ENCODE assay signal across 10 mouse cellular contexts in genomic region chr6:112823096-112823495, GRCm38 (mm10).
DNase-seq lines count a peak whose midpoint lies in the region; ATAC-seq and TF ChIP-seq lines count a peak whose summit lies in the region.
"Had no signal": no experiment of that assay in that cellular context is flagged by ENCODE, and none has a peak within 500 bp of the region (broad histone marks: within the 10 kb centered on the region; RNA-seq: fewer than 3 reads in every experiment).

No protein-coding gene starts in this region.

- H3K27ac ChIP-seq in midbrain, embryonic 15.5 days: 0 out of 2 replicates have a peak overlapping the region, but pooled peaks have one; percentile 4
- no peak overlapping the region for H3K27ac ChIP-seq in midbrain, embryonic 11.5 days (ENCODE audit: low read depth, low read length)
- H3K27ac ChIP-seq in forebrain, postnatal 0 days (ENCODE audit: low read depth, low read length): peak overlapping the region; percentile 71

- peaks cover 31% of the 10 kb centered on the region for H3K4me1 ChIP-seq in midbrain, embryonic 15.5 days
- H3K4me1 ChIP-seq in midbrain, embryonic 11.5 days (ENCODE audit: control insufficient read depth, insufficient read depth, low read length): peaks cover 6% of the 10 kb centered on the region
- H3K4me1 ChIP-seq in forebrain, postnatal 0 days (ENCODE audit: insufficient read depth): peaks cover 22% of the 10 kb centered on the region
- no peaks in the 10 kb centered on the region for H3K4me1 ChIP-seq in lung, adult 2 months (ENCODE audit: control insufficient read depth, insufficient read depth, low read length)

- no peak for DNase-seq in midbrain, embryonic 11.5 days (ENCODE audit: low spot score, missing footprints)
- DNase-seq in forebrain, postnatal 0 days: peak; percentile 77
- DNase-seq in layer of hippocampus, postnatal 36 days: peak; percentile 76 to 82
- peak; percentile 95 for DNase-seq in telencephalon, adult 2 months (ENCODE audit: low read depth, low spot score)
- DNase-seq in adipocyte (ENCODE audit: low spot score): no peak
- no peak for DNase-seq in lung, adult 2 months
- no peak for DNase-seq in gastrocnemius, postnatal 36 days
- DNase-seq: kidney, postnatal 36 days; retina, postnatal 1 day had no signal

- ATAC-seq in midbrain, embryonic 15.5 days (replicated peaks): no peak
- ATAC-seq in midbrain, embryonic 11.5 days (ENCODE audit: low FRiP score): no peak
- peak; percentile 73 for ATAC-seq in forebrain, postnatal 0 days

- no peaks in the 10 kb centered on the region for H3K27me3 ChIP-seq in midbrain, embryonic 15.5 days (replicated peaks)
- H3K27me3 ChIP-seq in midbrain, embryonic 11.5 days (ENCODE audit: control insufficient read depth, insufficient read depth, low read length): no peaks in the 10 kb centered on the region
- H3K27me3 ChIP-seq in forebrain, postnatal 0 days (ENCODE audit: insufficient read depth, low read length): no peaks in the 10 kb centered on the region

- 86% methylated on average over 6 of the region's 6 CpGs for WGBS in midbrain, embryonic 15.5 days
- WGBS in midbrain, embryonic 11.5 days: 90% methylated on average over 6 of the region's 6 CpGs
- 57% methylated on average over 6 of the region's 6 CpGs for WGBS in forebrain, postnatal 0 days
- 81% methylated on average over 6 of the region's 6 CpGs for WGBS in lung, adult 2 months

- H3K9ac ChIP-seq in midbrain, embryonic 15.5 days: no peak overlapping the region
- H3K9ac ChIP-seq in midbrain, embryonic 11.5 days (ENCODE audit: low read length): no peak overlapping the region
- H3K9ac ChIP-seq in forebrain, postnatal 0 days: no peak overlapping the region

- no peak overlapping the region for H3K4me2 ChIP-seq in midbrain, embryonic 15.5 days
- H3K4me2 ChIP-seq in midbrain, embryonic 11.5 days: no peak overlapping the region
- H3K4me2 ChIP-seq in forebrain, postnatal 0 days (ENCODE audit: low read depth): no peak overlapping the region

- no peak for TF ChIP-seq CTCF in forebrain, postnatal 0 days (IDR thresholded peaks at IDR 0.05; ENCODE audit: low read depth)
- no peak for TF ChIP-seq CTCF in lung, adult 2 months (IDR thresholded peaks at IDR 0.05; ENCODE audit: insufficient read depth, low read length)

- intact Hi-C loops in gastrocnemius, postnatal 36 days (cut with DNase I): no loop called here

- no peak for TF ChIP-seq POLR2A in lung, adult 2 months (IDR thresholded peaks at IDR 0.05; ENCODE audit: borderline replicate concordance, extremely low read depth, low read depth, low read length)

- no peak overlapping the region for H3K4me3 ChIP-seq in midbrain, embryonic 15.5 days
- H3K4me3 ChIP-seq in midbrain, embryonic 11.5 days (ENCODE audit: low read depth, low read length): no peak overlapping the region
- H3K4me3 ChIP-seq in forebrain, postnatal 0 days (ENCODE audit: low read depth, low read length): no peak overlapping the region
- no peak overlapping the region for H3K4me3 ChIP-seq in lung, adult 2 months (replicated peaks; ENCODE audit: extremely low read depth, low read depth, low read length)

- no peaks in the 10 kb centered on the region for H3K36me3 ChIP-seq in midbrain, embryonic 15.5 days (replicated peaks)
- peaks cover 5% of the 10 kb centered on the region for H3K36me3 ChIP-seq in midbrain, embryonic 11.5 days (ENCODE audit: control insufficient read depth, insufficient read depth, low read length)
- H3K36me3 ChIP-seq in forebrain, postnatal 0 days (ENCODE audit: insufficient read depth): 0 out of 2 replicates have a peak, but pooled peaks cover 3% of the 10 kb centered on the region

- no peaks in the 10 kb centered on the region for H3K9me3 ChIP-seq in midbrain, embryonic 15.5 days
- no peaks in the 10 kb centered on the region for H3K9me3 ChIP-seq in midbrain, embryonic 11.5 days (ENCODE audit: control insufficient read depth, low read length)
- no peaks in the 10 kb centered on the region for H3K9me3 ChIP-seq in forebrain, postnatal 0 days (ENCODE audit: low read length)

Comparison
In these comparisons a context has a peak if more than half of its experiments do, and no peak if none do; other contexts are left out.
1. DNase-seq: peak in forebrain, postnatal 0 days (single experiment), layer of hippocampus, postnatal 36 days (2 of 2) and telencephalon, adult 2 months (single experiment); none in midbrain, embryonic 11.5 days (single experiment), adipocyte (single experiment), lung, adult 2 months (single experiment) and gastrocnemius, postnatal 36 days (0 of 2).